In genomic region chr5:120049063-120049781, GRCm38 (mm10) we compare ENCODE assay signal across 17 mouse cellular contexts.
"Had no signal": no experiment of that assay in that cellular context is flagged by ENCODE, and none has a peak within 500 bp of the region (broad histone marks: within the 10 kb centered on the region; RNA-seq: fewer than 3 reads in every experiment).

No protein-coding gene starts in this region.

- DNase-seq: lung, adult 18-20 months; lung, embryonic 14.5 days; lung, postnatal 10 days; lung, postnatal 36 days; right cerebral cortex, postnatal 14 days; thymus, adult 18-20 months; thymus, postnatal 14 days; thymus, postnatal 36 days had no signal

- H3K4me3 ChIP-seq: liver, embryonic 12.5 days; megakaryocyte, embryonic 14.5 days; midbrain, embryonic 13.5 days; midbrain, embryonic 15.5 days; neural tube, embryonic 12.5 days; stomach, embryonic 15.5 days had no signal

- H3K36me3 ChIP-seq: liver, embryonic 12.5 days; midbrain, embryonic 13.5 days; midbrain, embryonic 15.5 days; neural tube, embryonic 12.5 days; stomach, embryonic 15.5 days had no signal

- H3K9me3 ChIP-seq: liver, embryonic 12.5 days; midbrain, embryonic 13.5 days; midbrain, embryonic 15.5 days; neural tube, embryonic 12.5 days; stomach, embryonic 15.5 days had no signal

- H3K27ac ChIP-seq: liver, embryonic 12.5 days; liver, embryonic 14.5 days; macrophage; midbrain, embryonic 13.5 days; midbrain, embryonic 15.5 days; neural tube, embryonic 12.5 days; stomach, embryonic 15.5 days had no signal

- H3K27me3 ChIP-seq: midbrain, embryonic 13.5 days; midbrain, embryonic 15.5 days; neural tube, embryonic 12.5 days; stomach, embryonic 15.5 days had no signal

- H3K4me2 ChIP-seq: liver, embryonic 12.5 days; lung, embryonic 14.5 days; midbrain, embryonic 11.5 days; midbrain, embryonic 13.5 days; midbrain, embryonic 15.5 days; neural tube, embryonic 12.5 days; stomach, embryonic 15.5 days had no signal

- H3K4me1 ChIP-seq: liver, embryonic 12.5 days; megakaryocyte, embryonic 14.5 days; midbrain, embryonic 15.5 days; neural tube, embryonic 12.5 days; stomach, embryonic 15.5 days had no signal

- H3K9ac ChIP-seq: liver, embryonic 12.5 days; liver, embryonic 14.5 days; lung, embryonic 14.5 days; midbrain, embryonic 13.5 days; midbrain, embryonic 15.5 days; neural tube, embryonic 12.5 days; stomach, embryonic 15.5 days had no signal

- ATAC-seq: liver, embryonic 12.5 days; midbrain, embryonic 13.5 days; midbrain, embryonic 15.5 days had no signal
